Mouse (Mus musculus): ENCODE measurements around the gene Swap70. TPM values are rescaled to one million over a fixed set of nuclear protein-coding genes. Genes with fewer than 3 reads are reported as not detected.

The Swap70 gene
- polyA plus RNA-seq, 1 experiment from 2014 or later = 25.2 TPM

- no peak for ATAC-seq (ENCODE audit: insufficient number of reproducible peaks, insufficient read depth, low FRiP score, low read depth)
- WGBS = 57% methylated on average over 8 of the region's 8 CpGs
- Histone ChIP-seq H3K27ac (ENCODE audit: low read length) (no peak overlapping the region), H3K9ac (replicated peaks; ENCODE audit: low read depth, low read length) (no peak overlapping the region), H3K36me3 (ENCODE audit: control insufficient read depth, insufficient read depth, low read length) (0 out of 2 replicates have a peak, but pooled peaks cover 2% of the 10 kb centered on the region), H3K4me2 (replicated peaks; ENCODE audit: low read depth, low read length) (no peak overlapping the region), H3K9me3 (ENCODE audit: control insufficient read depth, low read depth, low read length) (no peaks in the 10 kb centered on the region), H3K4me1 (ENCODE audit: control insufficient read depth, insufficient read depth, low read length) (peaks cover 13% of the 10 kb centered on the region; the same call in 1 of the 2 replicates), H3K27me3 (ENCODE audit: control insufficient read depth, insufficient read depth, low read length) (no peaks in the 10 kb centered on the region), H3K4me3 (ENCODE audit: low read depth, low read length) (no peak overlapping the region)
These were observed 66.1 kb downstream of the Swap70 start for GRCm38 (mm10) chr7:110287476-110288071.

GRCm38 (mm10) chr7:110288191-110288604 lies 66.7 kb downstream of the Swap70 start:
- 58% methylated on average over 4 of the region's 4 CpGs for WGBS

GRCm38 (mm10) chr7:110288731-110289191 lies 67.2 kb downstream of the Swap70 start:
- Histone ChIP-seq H3K4me3 (ENCODE audit: low read depth, low read length) (no peak overlapping the region), H3K9ac (replicated peaks; ENCODE audit: low read depth, low read length) (no peak overlapping the region), H3K27ac (ENCODE audit: low read length) (0 out of 2 replicates have a peak overlapping the region, but pooled peaks have one; percentile 10), H3K36me3 (ENCODE audit: control insufficient read depth, insufficient read depth, low read length) (0 out of 2 replicates have a peak, but pooled peaks cover 2% of the 10 kb centered on the region), H3K4me2 (replicated peaks; ENCODE audit: low read depth, low read length) (no peak overlapping the region), H3K27me3 (ENCODE audit: control insufficient read depth, insufficient read depth, low read length) (no peaks in the 10 kb centered on the region), H3K4me1 (ENCODE audit: control insufficient read depth, insufficient read depth, low read length) (peaks cover 13% of the 10 kb centered on the region; the same call in 1 of the 2 replicates), H3K9me3 (ENCODE audit: control insufficient read depth, low read depth, low read length) (no peaks in the 10 kb centered on the region)
- ATAC-seq (ENCODE audit: insufficient number of reproducible peaks, insufficient read depth, low FRiP score, low read depth) = peak; percentile 39; the same call in 1 of the 2 replicates
- 75% methylated on average over 6 of the region's 6 CpGs for WGBS

More at GRCm38 (mm10) chr7:110288191-110288604, 66.7 kb downstream of the Swap70 start:
- H3K36me3 ChIP-seq (ENCODE audit: control insufficient read depth, insufficient read depth, low read length) = 0 out of 2 replicates have a peak, but pooled peaks cover 2% of the 10 kb centered on the region
- no peak overlapping the region for H3K4me3 ChIP-seq (ENCODE audit: low read depth, low read length)
- no peak overlapping the region for H3K9ac ChIP-seq (replicated peaks; ENCODE audit: low read depth, low read length)
- peaks cover 13% of the 10 kb centered on the region; the same call in 1 of the 2 replicates for H3K4me1 ChIP-seq (ENCODE audit: control insufficient read depth, insufficient read depth, low read length)
- no peaks in the 10 kb centered on the region for H3K9me3 ChIP-seq (ENCODE audit: control insufficient read depth, low read depth, low read length)
- ATAC-seq (ENCODE audit: insufficient number of reproducible peaks, insufficient read depth, low FRiP score, low read depth) = no peak
- H3K27ac ChIP-seq (ENCODE audit: low read length) = no peak overlapping the region
- H3K4me2 ChIP-seq (replicated peaks; ENCODE audit: low read depth, low read length) = no peak overlapping the region
- H3K27me3 ChIP-seq (ENCODE audit: control insufficient read depth, insufficient read depth, low read length) = no peaks in the 10 kb centered on the region

GRCm38 (mm10) chr7:110289647-110290046 lies 68.1 kb downstream of the Swap70 start:
- no peak overlapping the region for H3K4me3 ChIP-seq (ENCODE audit: low read depth, low read length)
- no peak overlapping the region for H3K4me2 ChIP-seq (replicated peaks; ENCODE audit: low read depth, low read length)
- no peak overlapping the region for H3K9ac ChIP-seq (replicated peaks; ENCODE audit: low read depth, low read length)
- H3K27me3 ChIP-seq (ENCODE audit: control insufficient read depth, insufficient read depth, low read length) = no peaks in the 10 kb centered on the region
- no peaks in the 10 kb centered on the region for H3K36me3 ChIP-seq (ENCODE audit: control insufficient read depth, insufficient read depth, low read length)
- H3K9me3 ChIP-seq (ENCODE audit: control insufficient read depth, low read depth, low read length) = no peaks in the 10 kb centered on the region
- no peak overlapping the region for H3K27ac ChIP-seq (ENCODE audit: low read length)
- no peak for ATAC-seq (ENCODE audit: insufficient number of reproducible peaks, insufficient read depth, low FRiP score, low read depth)
- WGBS = 74% methylated on average over 4 of the region's 4 CpGs
- peaks cover 13% of the 10 kb centered on the region; the same call in 1 of the 2 replicates for H3K4me1 ChIP-seq (ENCODE audit: control insufficient read depth, insufficient read depth, low read length)

DNA sequence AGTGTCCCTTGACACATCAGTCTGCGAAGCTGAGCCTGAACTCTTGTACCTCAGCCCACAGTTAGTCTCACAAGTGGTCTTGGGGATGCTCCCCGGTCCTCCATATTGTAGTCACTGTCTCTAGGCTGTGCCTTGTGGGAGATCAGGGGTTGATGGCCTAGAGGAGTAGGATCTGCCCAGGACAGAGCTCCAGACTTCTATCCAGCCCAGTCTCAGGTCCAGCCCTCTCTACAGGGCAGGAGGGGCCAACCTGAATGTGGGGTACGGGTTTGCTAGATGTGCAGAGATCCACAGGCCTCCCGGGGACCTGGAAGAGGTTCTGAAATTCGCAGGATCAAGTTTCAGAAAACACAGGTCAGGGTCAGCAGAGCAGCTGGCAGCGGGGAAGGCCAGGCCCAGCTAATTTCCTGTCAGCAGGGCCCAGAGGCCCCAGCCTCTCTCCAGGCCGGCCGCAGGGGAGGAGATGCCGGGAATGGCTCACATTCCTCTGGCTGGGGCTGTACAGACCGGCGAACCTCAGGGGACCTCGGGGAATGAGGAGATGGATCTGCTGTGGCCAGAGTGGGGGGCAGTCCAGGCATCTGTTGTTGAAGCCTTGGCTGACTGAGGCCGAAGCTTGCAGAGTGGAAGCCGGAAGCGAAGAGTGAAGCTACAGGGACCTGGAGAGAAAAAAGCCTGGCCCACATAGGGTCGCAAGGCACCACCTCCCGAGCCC lies 75.5 kb downstream of the Swap70 start:
- H3K27ac ChIP-seq (ENCODE audit: low read length) = peak overlapping the region; percentile 82
- H3K27me3 ChIP-seq (ENCODE audit: control insufficient read depth, insufficient read depth, low read length) = no peaks in the 10 kb centered on the region
- H3K4me3 ChIP-seq (ENCODE audit: low read depth, low read length) = no peak overlapping the region
- H3K36me3 ChIP-seq (ENCODE audit: control insufficient read depth, insufficient read depth, low read length) = no peaks in the 10 kb centered on the region
- H3K4me2 ChIP-seq (replicated peaks; ENCODE audit: low read depth, low read length) = no peak overlapping the region
- H3K9me3 ChIP-seq (ENCODE audit: control insufficient read depth, low read depth, low read length) = no peaks in the 10 kb centered on the region
- no peak overlapping the region for H3K9ac ChIP-seq (replicated peaks; ENCODE audit: low read depth, low read length)
- WGBS = 23% methylated on average over 17 of the region's 17 CpGs
- peaks cover 12% of the 10 kb centered on the region for H3K4me1 ChIP-seq (ENCODE audit: control insufficient read depth, insufficient read depth, low read length)
- ATAC-seq (ENCODE audit: insufficient number of reproducible peaks, insufficient read depth, low FRiP score, low read depth) = peak; percentile 83; the same call in 1 of the 2 replicates

DNA sequence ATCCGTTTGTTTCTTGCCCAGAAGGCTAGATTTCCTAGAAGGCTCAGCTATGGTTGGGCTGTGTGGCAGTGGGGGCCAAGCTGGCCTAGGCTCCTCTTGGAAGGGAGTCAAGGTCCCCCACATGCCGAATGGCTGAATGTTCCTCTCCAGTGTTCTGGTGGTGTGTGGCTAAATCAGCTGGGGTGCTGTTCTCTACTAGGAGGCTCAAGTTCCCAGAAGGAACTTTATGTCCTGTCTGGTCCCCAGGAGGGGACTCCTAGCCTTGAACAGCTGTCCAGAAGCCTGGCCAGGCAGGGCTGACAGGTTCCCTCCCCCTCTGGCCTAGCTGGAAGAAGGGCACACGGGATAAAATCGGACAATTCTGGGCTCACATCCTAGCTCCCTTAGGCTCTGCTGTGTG lies 76.1 kb downstream of the Swap70 start:
- Histone ChIP-seq H3K4me2 (replicated peaks; ENCODE audit: low read depth, low read length) (no peak overlapping the region), H3K4me1 (ENCODE audit: control insufficient read depth, insufficient read depth, low read length) (peaks cover 12% of the 10 kb centered on the region), H3K9me3 (ENCODE audit: control insufficient read depth, low read depth, low read length) (no peaks in the 10 kb centered on the region), H3K27ac (ENCODE audit: low read length) (peak overlapping the region; percentile 82), H3K4me3 (ENCODE audit: low read depth, low read length) (no peak overlapping the region), H3K9ac (replicated peaks; ENCODE audit: low read depth, low read length) (no peak overlapping the region), H3K36me3 (ENCODE audit: control insufficient read depth, insufficient read depth, low read length) (no peaks in the 10 kb centered on the region), H3K27me3 (ENCODE audit: control insufficient read depth, insufficient read depth, low read length) (no peaks in the 10 kb centered on the region)
- WGBS = 44% methylated on average over 4 of the region's 4 CpGs
- peak; percentile 24; the same call in 1 of the 2 replicates for ATAC-seq (ENCODE audit: insufficient number of reproducible peaks, insufficient read depth, low FRiP score, low read depth)

- Histone ChIP-seq H3K4me2 (replicated peaks; ENCODE audit: low read depth, low read length) (no peak overlapping the region), H3K27me3 (ENCODE audit: control insufficient read depth, insufficient read depth, low read length) (no peaks in the 10 kb centered on the region), H3K27ac (ENCODE audit: low read length) (peak overlapping the region; percentile 82; the same call in 1 of the 2 replicates), H3K36me3 (ENCODE audit: control insufficient read depth, insufficient read depth, low read length) (no peaks in the 10 kb centered on the region), H3K9me3 (ENCODE audit: control insufficient read depth, low read depth, low read length) (no peaks in the 10 kb centered on the region), H3K9ac (replicated peaks; ENCODE audit: low read depth, low read length) (no peak overlapping the region), H3K4me3 (ENCODE audit: low read depth, low read length) (no peak overlapping the region), H3K4me1 (ENCODE audit: control insufficient read depth, insufficient read depth, low read length) (peaks cover 12% of the 10 kb centered on the region)
- ATAC-seq (ENCODE audit: insufficient number of reproducible peaks, insufficient read depth, low FRiP score, low read depth) = no peak
- WGBS = 80% methylated on average over 7 of the region's 7 CpGs
These were observed 76.6 kb downstream of the Swap70 start for GRCm38 (mm10) chr7:110298090-110298489.

DNA sequence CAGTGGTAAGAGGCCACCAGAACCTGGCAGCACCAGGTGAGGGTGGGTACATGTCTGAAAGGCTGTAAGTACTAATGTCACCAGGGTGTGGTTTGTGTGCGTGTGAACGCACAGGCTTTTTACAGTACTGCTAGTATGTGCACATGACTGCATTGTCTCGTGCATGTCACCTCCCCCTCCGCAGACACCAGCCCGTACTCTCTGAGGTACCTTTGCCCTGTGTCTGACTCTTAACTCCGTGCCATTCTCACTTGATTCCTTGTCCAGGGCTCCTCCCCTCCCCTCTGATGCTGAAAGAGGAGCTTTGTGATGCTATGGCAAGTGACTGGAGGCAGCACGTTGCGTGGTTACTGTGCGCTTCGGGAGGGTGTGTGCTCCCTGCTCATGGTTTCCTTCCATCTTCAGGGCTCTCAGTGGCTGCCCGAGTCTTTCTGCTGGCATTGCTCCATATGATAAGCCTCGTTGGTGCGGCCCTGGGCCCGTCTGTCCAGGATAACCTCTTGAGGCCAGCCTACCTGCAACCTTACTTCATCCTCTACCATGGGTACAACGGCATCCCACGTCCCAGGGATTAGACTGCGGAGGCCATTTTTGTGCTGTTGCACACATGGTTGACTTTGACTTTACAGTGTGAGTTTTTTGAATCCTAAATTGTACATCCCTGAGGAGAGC lies 77.4 kb downstream of the Swap70 start:
- WGBS = 84% methylated on average over 17 of the region's 17 CpGs
- no peak for ATAC-seq (ENCODE audit: insufficient number of reproducible peaks, insufficient read depth, low FRiP score, low read depth)
- no peak overlapping the region for H3K27ac ChIP-seq (ENCODE audit: low read length)

More for the DNA sequence above, 77.4 kb downstream of the Swap70 start:
- Histone ChIP-seq H3K27me3 (ENCODE audit: control insufficient read depth, insufficient read depth, low read length) (no peaks in the 10 kb centered on the region), H3K4me1 (ENCODE audit: control insufficient read depth, insufficient read depth, low read length) (peaks cover 12% of the 10 kb centered on the region), H3K36me3 (ENCODE audit: control insufficient read depth, insufficient read depth, low read length) (peaks cover 3% of the 10 kb centered on the region; the same call in 1 of the 2 replicates), H3K9me3 (ENCODE audit: control insufficient read depth, low read depth, low read length) (no peaks in the 10 kb centered on the region), H3K4me3 (ENCODE audit: low read depth, low read length) (no peak overlapping the region), H3K9ac (replicated peaks; ENCODE audit: low read depth, low read length) (no peak overlapping the region), H3K4me2 (replicated peaks; ENCODE audit: low read depth, low read length) (no peak overlapping the region)
